Mouse (Mus musculus) kidney, adult 9 months (tissue): ENCODE measurements around the gene Anks1.

Source experiments
- DNase-seq: peaks from one replicate; pipeline ENCODE4 v3.0.0; 2022

Anks1 gene

DNA sequence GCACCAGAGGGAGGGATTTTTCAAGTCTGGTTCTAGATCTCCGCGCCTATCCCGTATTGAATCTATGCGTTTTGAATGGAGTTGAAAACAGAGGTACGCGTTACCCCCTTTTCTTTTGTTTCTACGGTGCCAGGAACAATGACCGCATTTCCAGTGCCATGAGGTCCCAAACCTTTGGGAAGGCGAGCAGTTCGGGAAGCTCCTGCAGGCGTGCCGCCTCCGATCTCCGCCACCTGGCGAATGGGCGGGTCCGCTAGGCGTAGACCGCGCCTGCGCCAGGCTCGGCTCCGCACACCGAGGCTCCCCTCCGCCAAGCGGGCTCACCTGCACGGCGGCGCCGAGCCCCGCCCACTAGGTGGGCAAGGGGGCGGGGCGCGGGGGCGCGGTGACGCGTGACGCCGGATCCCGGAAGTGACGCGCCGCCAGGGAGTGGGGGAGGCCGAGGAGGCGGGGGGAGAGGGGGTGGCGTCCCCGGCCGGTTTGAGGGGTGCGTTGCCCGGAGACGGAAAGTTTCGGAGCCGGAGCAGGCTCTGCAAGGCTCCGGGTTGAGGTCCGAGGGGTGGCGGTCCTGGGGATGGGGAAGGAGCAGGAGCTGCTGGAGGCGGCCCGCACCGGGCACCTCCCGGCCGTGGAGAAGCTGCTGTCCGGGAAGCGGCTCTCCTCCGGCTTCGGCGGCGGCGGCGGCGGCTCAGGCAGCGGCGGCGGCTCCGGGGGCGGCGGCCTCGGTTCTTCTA is at the start of gene Anks1:
Anks1 (plus strand) TSS at position 419 of the 734 bp plus-strand sequence.
- DNase-seq: peak; percentile 89

DNA sequence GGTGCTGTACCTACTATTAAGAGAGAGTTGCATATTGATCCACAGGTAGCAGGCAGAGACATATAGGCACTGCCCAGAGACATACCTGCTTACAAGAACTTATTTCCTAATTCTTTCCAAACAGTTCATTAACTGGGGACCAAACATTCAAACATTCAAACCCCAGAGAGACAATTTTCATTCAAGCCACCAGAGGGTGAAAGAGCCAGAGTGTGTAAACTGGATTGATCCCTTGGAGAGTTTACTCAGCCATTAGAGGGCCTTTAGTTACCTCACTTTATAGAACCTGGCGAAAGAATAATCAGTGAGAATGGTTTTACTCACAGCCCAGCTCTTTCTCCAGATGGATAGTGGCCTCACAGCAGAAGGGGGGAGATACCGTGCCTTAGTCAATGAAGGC is 43.6 kb upstream of the Anks1 start:
- DNase-seq: no peak

DNA sequence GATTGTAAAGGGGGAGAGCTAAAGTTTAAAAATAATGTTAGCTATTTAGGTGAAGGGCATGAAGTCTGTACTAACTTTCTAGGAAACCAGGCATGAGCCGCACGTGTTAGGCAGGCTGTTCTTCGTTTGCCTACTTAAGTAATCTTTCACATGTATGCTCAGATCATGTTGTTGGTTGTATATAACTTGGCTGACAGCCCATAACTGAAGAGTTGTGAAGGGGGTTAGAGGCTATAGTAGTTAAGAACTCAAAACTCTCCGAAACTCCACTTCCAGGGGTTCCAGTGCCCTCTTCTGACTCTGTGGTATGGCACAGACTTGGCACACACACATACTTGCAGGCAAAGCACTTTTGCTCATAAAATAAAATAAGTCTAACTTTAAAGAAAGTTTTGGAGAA is 42.4 kb upstream of the Anks1 start:
- DNase-seq: no peak

DNA sequence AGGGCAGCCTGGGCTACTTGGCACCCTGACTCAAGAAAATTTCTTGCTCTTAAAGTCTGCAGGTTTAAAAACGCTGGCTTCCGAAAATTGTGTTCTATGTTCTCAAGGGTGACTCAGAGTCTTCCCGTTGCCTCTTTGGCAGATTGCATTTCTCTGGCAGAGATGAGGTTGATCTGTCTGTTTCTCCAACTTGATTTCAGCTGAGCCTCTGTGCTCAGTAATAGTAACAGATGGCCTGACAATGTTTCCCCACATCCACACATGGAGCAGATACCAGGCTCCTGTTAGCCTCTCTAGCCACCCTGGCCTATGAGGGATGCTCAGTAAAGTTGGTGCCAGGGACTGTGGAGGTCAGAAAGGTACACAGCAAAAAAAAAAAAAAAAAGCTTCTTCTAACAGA is 37.3 kb upstream of the Anks1 start:
- DNase-seq: no peak

DNA sequence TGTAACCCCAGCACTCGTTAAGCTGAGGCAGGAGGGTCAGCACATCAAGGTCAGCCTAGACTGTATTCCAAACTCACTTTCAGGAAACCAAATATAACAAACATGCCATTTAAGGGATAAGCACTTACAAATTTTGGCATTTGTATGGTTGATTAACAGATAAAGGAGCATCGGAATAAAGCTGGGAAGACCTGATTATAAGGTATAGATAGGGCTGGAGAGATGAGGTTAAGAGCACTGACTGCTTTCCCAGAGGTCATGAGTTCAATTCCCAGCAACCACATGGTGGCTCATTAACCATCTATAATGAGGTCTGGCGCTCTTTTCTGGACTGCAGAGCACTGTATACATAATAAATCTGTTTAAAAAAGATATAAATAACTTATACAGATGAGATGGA is 35.5 kb upstream of the Anks1 start:
- no peak for DNase-seq

DNA sequence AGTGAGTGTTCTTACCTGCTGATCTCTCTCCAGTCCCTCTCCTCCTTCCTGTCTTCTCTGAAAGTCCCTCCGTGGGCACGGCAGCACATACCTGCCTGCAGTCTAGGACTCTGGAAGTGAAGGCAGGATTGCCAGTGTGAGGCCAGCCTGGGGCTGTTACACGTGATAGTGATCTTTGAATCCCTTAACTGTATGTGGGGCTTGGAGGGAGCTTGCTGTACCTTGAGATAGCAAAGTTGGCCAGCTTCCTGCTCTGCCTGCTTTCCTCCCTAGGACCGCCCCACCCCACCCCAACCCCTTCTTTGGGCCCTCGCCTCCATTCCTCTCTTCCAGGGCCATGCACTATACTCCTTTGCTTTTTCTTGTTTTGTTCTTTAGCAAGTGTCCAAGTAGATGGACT is 34.6 kb upstream of the Anks1 start:
- DNase-seq: no peak

DNA sequence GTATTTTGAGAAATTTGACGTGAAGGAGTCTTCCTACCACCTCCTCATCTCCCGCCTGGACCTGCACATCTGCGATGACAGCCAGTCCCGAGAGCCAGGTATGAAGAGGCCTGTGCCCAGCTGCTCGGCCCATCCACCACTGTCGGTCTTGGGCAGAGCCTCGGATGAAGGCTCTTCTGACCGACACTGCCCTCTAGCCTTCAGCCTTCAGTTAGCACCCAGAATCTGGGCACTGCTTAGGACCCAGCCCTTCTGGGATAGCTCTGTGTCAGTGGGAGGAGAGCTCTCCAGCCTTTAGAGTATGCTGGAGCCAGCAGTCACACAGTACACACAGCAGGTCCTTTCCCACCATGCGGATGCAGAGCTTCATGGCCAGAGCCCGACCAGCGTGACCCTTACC is 27.6 kb upstream of the Anks1 start:
- peak; percentile 16 for DNase-seq

DNA sequence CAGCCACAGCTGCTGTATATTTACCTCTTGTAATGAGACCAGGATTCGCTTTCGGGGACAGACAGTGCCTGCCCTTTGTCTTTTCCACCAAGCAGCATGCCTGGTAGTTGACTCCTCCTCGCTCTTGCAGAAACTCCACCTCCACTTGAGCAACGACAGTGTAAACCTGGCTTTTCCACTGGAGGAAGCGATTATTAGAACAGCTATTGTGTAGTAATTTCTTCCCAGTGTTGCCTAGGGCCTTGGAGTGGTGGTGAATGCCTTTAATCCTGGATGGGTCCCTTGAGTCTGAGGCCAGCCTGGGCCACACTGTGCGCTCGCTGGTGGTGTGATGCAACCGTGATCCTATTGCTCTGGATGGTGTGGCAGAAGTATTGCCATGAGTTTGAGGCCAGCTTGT is 26.0 kb upstream of the Anks1 start:
- no peak for DNase-seq

DNA sequence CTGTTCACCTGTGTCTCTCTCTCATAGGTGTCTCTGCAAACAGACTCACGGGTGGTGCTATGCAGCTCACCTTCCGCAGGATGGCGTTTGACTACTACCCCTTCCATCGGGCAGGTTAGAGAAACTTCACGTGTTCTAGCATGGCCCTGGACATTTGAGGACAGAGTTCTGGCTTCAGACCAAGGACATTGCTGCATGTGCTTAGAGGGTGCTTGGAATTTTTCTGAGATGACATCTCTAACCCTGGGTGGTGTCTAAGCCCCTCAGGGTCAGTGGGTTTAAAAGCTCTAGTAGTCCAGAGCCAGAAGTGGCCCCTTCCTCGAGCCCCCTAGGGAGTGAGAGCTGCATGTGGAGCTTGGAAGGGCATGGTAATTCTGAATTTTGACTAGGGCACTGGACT is 25.1 kb upstream of the Anks1 start:
- no peak for DNase-seq

DNA sequence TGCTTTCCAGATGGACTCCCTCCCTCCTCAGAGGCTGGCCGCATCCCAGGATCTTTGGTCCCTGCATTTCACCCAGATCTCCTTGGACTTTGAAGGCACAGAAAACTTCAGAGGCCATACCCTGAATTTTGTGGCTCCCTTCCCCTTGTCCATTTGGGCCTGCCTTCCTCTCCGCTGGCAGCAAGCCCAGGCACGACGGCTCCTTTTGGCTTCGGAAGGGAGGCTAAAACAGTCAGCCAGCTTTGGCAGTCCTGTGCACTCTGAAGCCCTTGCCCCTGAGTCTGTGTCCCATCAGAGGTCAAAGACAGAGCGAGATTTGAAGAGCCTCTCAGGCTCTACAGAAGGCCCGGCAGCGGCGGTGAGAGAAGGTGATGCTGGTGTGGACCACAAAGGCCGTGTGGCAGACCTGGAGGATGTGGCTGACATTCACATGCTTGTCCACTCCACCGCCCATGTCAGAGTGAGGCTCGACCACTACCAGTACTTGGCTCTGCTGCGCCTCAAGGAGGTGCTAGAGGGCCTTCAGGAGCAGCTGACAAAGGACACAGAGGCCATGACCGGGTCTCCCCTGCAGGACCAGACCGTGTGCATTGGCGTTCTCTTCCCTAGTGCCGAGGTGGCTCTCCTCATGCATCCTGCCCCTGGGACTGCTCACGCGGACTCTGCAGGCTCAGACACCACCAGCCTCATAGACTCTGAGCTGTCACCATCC is 22.5 kb upstream of the Anks1 start:
- DNase-seq: no peak

DNA sequence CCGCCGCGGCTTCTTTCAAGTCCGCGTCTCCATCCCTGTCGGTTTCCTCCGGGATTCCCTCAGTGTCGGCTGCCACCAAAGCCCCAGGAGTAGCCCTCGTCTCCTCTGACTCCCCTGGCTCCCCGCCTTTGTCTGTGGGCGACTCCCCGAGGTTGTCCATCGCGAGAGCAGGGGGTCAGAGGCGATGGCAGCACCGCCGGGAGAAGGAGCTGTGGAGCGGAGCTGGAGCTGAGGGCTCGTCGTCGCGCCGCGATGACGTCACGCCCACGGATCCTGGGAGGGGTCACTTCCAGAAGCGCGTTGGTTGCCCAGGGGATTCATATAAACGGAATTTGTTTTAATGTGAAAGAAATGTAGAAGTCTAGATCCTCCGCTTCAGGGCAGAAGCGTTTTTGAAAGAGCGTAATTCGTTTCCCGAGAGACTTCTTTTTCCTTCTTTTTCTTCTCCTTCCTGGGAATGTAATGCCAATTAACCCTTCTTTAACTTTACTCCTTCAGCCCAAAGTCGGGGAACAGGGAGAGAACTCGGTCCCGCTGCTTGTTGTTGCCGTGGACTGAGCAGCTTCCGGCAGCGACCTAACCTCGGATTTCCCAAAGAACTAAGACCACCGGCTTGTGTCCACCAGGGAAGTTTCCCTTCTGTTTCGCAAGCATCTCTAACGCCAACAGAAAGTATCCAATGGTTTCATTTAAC is 1.4 kb upstream of the Anks1 start:
- peak; percentile 95 for DNase-seq

DNA sequence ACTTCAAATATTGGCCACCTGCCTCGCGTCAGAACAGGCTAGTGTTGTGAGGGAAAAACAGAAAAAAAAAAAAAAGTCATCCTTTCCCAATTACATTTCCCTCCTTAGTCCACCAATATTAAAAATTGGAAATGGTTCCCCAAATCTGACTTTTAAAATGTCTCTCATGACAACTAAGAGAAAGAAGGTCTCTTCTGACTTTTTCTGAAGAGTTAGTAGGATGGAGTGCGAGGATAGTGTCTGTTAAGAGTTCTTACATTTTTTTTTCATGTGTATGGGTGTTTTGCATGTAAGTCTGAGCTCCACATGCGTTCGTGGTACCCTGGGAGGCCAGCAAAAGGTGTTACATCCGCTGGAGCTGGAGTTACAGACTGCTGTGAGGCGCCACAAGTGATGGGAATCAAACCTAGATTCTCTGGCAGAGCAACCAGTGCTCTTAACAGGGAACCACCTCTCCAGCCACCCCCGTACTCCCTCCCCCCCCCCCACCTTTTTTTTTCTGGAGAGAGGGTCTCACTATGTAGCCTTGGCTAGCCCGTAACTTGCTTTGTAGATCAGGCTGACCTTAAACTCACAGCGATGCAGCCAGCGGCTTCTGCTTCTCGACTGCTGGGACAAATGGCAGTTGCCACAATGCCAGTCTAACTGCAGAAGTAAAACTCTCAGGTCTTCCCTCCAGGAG is 759 bp upstream of the Anks1 start:
- peak; percentile 21 for DNase-seq

DNA sequence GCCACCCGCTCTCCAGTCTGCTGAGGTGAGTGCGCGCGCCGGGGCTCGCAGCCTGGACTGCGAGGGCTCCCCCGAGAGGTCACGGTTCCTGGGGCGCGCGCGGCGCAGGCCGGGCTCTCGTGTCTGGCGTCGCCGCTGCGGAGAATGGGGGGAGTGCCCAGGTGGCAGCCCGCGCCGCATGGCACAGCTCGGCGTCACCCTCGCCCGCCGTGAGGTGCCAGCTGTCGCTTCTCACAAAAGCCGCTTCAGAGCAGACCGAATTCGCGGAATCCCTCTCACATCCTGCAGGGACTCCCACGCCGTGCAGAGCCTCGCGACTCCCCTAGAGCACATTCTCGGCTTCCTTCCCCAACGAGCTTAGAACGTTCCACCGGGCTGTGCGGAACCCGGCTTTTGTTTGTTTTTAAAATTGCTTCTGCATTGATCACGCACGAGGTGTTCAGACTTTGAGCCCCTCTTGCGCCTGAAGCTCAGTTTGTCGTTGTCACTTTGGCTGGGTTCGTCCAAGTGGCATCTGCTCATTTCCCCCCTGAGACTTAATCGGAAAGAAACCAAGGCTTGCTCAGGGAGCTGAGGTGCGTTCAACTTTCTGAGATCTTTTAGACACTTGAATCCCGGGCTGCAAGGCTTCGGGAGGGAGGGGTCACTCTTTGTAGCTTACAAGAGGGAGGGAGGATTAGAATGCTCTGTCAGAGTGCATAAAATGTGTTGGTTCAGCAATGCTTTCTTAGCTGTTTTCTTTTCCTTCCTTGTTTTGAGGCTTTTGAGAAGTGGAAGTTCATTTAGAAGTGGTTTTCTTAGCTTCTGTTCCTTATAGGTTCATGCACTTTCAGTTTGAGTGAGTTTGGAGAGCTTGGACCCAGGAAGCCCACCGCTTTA is 755 bp downstream of the Anks1 start, which contains the start of gene Taf11:
Taf11 (minus strand) TSS at position 223 of the 879 bp plus-strand sequence.
- DNase-seq: peak; percentile 37

DNA sequence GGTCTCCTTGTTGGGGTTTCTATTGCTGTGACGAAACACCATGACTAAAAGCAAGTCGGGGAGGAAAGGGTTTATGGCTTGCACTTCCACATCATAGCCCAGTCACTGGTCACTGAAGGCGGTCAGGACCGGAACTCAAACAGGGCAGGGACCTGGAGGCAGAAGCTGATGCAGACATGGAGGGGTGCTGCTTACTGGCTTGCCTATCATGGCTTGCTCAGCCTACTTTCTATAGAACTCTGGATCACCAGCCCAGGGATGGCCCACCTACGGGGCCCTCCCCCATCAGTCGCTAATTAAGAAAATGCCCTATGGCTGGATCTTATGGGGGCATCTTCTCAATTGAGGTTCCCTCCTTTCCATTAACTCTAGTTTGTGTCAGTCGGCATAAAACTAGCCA is 2.3 kb downstream of the Anks1 start:
- DNase-seq: no peak

DNA sequence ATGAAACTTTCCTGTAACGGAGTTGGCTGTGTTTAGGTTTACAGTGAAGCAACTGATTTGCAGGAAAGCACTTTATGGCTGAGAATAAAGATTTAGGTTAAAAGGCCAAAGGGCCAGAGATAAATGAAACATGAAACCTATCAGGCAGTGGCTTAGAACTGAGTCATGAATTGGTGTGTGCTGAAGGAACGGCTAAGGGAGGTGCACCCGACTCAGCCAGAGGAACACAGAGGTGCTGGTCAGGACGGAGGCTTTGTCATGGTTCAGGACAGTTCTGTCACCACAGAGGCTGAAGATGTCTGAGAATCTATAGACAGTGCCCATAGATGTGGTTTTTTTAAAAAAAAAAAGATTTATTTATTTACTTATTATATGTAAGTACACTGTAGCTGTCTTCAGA is 5.6 kb downstream of the Anks1 start:
- DNase-seq: no peak

DNA sequence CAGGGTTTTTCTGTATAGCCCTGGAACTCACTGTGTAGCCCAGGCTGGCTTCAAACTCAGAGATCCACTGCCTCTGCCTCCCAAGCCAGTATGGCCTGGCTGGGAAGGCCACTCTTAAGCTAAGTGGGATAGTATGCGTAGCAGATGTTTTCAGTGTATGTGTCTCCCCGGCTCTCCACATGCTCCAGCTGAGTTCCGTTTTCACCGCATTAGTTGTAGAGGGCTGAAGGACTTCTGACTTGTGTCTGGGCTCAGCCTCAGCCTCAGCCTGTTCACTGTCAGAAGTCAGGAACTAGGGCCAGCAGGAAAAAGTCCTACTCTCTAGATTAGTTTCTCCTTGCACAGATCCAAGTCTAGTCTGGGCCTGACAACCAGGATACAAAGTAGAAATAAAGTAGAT is 7.3 kb downstream of the Anks1 start:
- no peak for DNase-seq

DNA sequence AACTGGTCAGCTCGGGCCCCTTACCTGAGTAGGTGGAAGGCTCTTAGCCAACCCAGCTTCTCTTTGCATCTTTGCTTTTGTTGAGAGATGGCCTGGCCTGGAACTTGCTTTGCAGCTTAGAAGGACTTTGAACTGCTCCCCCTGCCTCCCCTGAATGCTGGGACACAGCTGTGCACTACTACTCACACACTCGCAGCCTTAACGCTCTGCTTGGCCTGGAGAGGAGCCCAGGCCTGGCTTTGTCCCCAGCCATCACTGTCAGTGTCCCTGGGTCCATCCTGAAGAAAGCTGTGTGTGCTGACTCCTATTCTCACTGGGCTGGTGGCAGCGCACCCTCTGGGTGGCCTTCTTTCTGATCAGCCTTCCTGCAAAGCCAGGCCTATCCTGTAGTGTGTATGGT is 11.6 kb downstream of the Anks1 start:
- DNase-seq: peak; percentile 68

DNA sequence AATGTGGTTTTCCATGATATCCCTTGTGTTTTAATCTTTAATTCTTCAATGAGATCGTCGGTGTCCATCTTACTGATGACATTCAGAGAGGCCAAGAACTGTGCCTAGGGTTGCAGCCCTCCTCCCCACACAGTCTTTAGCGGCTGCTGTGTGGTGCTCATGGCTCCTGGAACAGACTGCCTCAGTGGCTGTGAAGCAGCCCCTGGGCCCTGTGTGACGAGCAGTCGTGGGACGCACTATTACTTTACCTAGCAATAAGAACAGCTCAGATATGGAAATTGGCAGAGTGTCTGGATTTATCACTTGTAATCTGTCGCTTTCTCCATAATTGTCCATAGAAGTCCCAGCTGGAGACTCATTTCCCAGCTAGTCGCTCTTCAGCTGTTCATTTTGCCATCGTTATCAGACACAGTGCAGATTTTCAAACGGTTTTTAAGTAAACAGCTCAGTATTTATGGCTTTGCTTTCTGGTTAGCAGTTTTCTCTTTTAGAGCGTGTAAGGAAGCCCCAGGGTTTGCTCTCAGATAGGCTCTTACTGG is 13.1 kb downstream of the Anks1 start:
- no peak for DNase-seq

DNA sequence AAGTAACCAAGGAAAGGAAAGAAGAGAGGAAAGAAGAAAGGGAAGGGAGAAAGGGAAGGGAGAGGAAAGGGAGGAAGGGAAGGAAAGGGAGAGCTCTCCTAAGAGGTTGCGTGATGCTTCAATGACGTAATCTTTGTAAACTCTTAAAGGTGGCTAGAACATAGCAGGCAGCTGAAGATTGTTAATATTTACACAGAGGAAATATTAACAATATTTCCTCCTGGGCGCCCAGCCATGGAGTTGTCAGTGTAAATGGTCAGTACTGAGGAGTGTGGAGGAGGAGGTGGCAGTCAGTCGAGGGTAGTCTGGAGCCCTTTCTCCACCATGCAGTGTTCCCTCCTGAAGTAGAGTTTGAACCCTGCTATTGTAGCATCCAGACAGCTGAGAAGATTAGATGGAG is 15.9 kb downstream of the Anks1 start:
- peak; percentile 52 for DNase-seq

DNA sequence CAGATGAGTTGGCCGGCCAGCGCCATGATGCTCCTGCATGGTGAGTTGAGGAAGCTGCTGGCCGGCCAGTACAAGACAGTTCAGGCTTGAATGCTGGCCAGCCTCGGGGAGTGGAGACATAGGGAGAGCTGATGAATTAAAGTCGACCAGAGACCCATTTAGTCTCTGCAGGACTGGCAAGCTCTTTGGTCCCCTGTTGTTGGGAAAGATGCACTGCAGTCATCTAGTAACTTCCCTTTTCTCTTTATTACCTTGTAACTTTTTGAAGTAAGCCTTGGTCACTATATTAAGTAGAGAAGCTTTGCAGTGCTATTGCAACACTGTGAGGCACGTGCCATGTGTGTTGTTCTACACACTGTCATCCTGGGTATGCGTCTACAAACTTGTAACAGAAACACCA is 16.4 kb downstream of the Anks1 start:
- DNase-seq: no peak

DNA sequence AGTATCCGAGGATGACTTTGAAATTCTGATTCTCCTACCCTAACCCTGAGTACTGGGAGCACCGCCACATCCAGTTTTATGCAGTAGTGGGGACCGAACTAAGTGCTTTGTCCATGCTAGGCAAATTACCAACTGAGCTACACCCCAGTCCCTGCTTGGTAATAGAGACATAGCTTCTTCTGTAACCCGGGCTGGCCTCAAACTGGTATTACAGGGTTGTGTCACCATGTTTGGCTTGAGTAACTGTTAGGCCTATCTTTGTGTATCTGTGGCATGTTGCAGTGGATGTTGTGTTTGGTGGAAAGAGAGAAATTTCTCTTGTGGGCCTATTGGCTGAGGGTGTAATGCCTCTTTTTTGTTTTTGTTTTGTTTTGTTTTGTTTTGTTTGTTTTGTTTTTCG is 21.2 kb downstream of the Anks1 start:
- DNase-seq: no peak

DNA sequence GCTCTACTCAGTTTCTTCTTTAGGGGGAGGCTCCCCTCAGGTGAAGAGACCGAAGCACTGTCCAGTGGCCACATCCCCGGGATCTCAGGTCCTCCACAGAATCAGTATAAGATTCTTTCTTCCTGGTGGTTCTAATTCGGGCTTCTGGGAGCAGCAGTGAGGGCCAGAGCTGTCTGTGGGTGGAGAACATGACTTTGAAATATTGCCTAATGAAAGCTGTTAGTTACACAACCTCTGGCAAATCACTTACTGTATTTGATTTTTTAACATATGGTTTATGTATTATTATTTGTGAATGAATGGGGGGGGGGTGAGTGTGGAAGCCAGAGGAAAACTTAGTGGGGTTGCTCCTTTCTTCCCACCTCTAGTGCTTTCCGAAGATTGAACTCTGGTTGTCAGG is 22.7 kb downstream of the Anks1 start:
- no peak for DNase-seq
